Mouse (Mus musculus) MEL (cell line): ENCODE measurements around the gene Tspan32. TPM values are rescaled to one million over a fixed set of nuclear protein-coding genes. Genes with fewer than 3 reads are reported as not detected.
A peak's percentile ranks its signal among the peaks of the same experiment; 100 is the strongest.

Experiments
- DNase-seq: peaks from one replicate; pipeline ENCODE4 v3.0.0; 2011; ENCODE audit warnings: low read depth, low spot score
- H3K27ac ChIP-seq: 2 replicates; pipeline ENCODE4 v1.5.1; 2012; ENCODE audit warnings: low read depth, mild to moderate bottlenecking, control low read depth, low read length, moderate library complexity; ENCODE audit not compliant: control insufficient read depth
- H3K27me3 ChIP-seq, 2 experiments: fragments of 150-350 bp in 1 of 2; sonication (generic) in 1 of 2; 2 replicates each; pipeline ENCODE4 v1.6.1; 2012; ENCODE audit warnings: low read length in 2 of 2, mild to moderate bottlenecking in 2 of 2, improper control_type of control experiment in 1 of 2, moderate library complexity in 1 of 2; ENCODE audit not compliant: insufficient read depth in 2 of 2, control insufficient read depth in 1 of 2
- H3K36me3 ChIP-seq, 2 experiments: 2 replicates each; pipeline ENCODE4 v1.6.1; 2012 to 2014; ENCODE audit warnings: low read length in 2 of 2, improper control_type of control experiment in 1 of 2, inconsistent platforms in 1 of 2, mild to moderate bottlenecking in 1 of 2; ENCODE audit not compliant: insufficient read depth in 2 of 2, control insufficient read depth in 1 of 2
- H3K4me1 ChIP-seq, 2 experiments: fragments of 150-350 bp in 1 of 2; sonication (generic) in 1 of 2; 2 replicates each; pipeline ENCODE4 v1.6.1; 2012; ENCODE audit warnings: low read length in 2 of 2, improper control_type of control experiment in 1 of 2, mild to moderate bottlenecking in 1 of 2; ENCODE audit not compliant: insufficient read depth in 2 of 2, control insufficient read depth in 1 of 2
- H3K4me3 ChIP-seq, 2 experiments: fragments of 150-350 bp in 1 of 2; sonication (generic) in 1 of 2; 2 replicates each; pipeline ENCODE4 v1.5.1; 2012; ENCODE audit warnings: low read depth in 2 of 2, low read length in 2 of 2, mild to moderate bottlenecking in 2 of 2, moderate library complexity in 2 of 2, control low read depth in 1 of 2, improper control_type of control experiment in 1 of 2; ENCODE audit not compliant: control insufficient read depth in 1 of 2, insufficient read depth in 1 of 2
- H3K79me2 ChIP-seq: 2 replicates; pipeline ENCODE4 v1.6.1; 2012; ENCODE audit warnings: mild to moderate bottlenecking, low read length, moderate library complexity; ENCODE audit not compliant: control insufficient read depth, poor library complexity, insufficient read depth
- H3K9ac ChIP-seq: 2 replicates; pipeline ENCODE4 v1.6.1; 2012; ENCODE audit warnings: low read depth, mild to moderate bottlenecking, control low read depth, low read length, moderate library complexity; ENCODE audit not compliant: control insufficient read depth, poor library complexity, severe bottlenecking
- H3K9me3 ChIP-seq: fragments of 150-350 bp; sonication (generic); replicated peaks from 2 replicates; pipeline ENCODE4 v1.6.1; 2012; ENCODE audit warnings: mild to moderate bottlenecking, low read length, improper control_type of control experiment, moderate library complexity; ENCODE audit not compliant: insufficient read depth
- CTCF ChIP-seq, 3 experiments: IDR thresholded peaks in 2 of 3; conservative IDR thresholded peaks in 1 of 3; 2 replicates each; pipeline ENCODE4 v1.5.1; 2011 to 2012; ENCODE audit warnings: low read length in 3 of 3, low read depth in 2 of 3, mild to moderate bottlenecking in 2 of 3, improper control_type of control experiment in 1 of 3, inconsistent platforms in 1 of 3, mixed read lengths in 1 of 3, moderate library complexity in 1 of 3; ENCODE audit not compliant: control insufficient read depth in 1 of 3, insufficient read depth in 1 of 3, poor library complexity in 1 of 3, severe bottlenecking in 1 of 3
- EP300 ChIP-seq, 2 experiments: IDR thresholded peaks; 2 replicates each; pipeline ENCODE4 v1.6.1; 2011; ENCODE audit warnings: improper control_type of control experiment in 2 of 2, low read length in 2 of 2, low read depth in 1 of 2, mild to moderate bottlenecking in 1 of 2
- GATA1 ChIP-seq: IDR thresholded peaks from 2 replicates; pipeline ENCODE4 v1.6.1; 2011; ENCODE audit warnings: low read depth, low read length, improper control_type of control experiment
- MAFK ChIP-seq: IDR thresholded peaks from 2 replicates; pipeline ENCODE4 v1.6.1; 2011; ENCODE audit warnings: low read depth, mild to moderate bottlenecking, low read length, improper control_type of control experiment, borderline replicate concordance
- MAX ChIP-seq: IDR thresholded peaks from 2 replicates; pipeline ENCODE4 v1.6.1; 2011; ENCODE audit warnings: low read length, improper control_type of control experiment
- MAZ ChIP-seq: IDR thresholded peaks from 2 replicates; pipeline ENCODE4 v1.6.1; 2012; ENCODE audit warnings: low read depth, mild to moderate bottlenecking, inconsistent platforms, low read length, improper control_type of control experiment
- POLR2AphosphoS5 ChIP-seq: IDR thresholded peaks from 2 replicates; pipeline ENCODE4 v1.6.1; 2012; ENCODE audit warnings: low read depth, borderline replicate concordance, mild to moderate bottlenecking, inconsistent platforms, low read length, moderate library complexity, mixed read lengths
- RCOR1 ChIP-seq: IDR thresholded peaks from 2 replicates; pipeline ENCODE4 v1.6.1; 2012; ENCODE audit warnings: low read depth, mild to moderate bottlenecking, inconsistent platforms, low read length, improper control_type of control experiment
- SIN3A ChIP-seq: IDR thresholded peaks from 2 replicates; pipeline ENCODE4 v1.6.1; 2012; ENCODE audit warnings: low read length, improper control_type of control experiment, inconsistent platforms
- SMC3 ChIP-seq: IDR thresholded peaks from 2 replicates; pipeline ENCODE4 v1.6.1; 2011; ENCODE audit warnings: low read depth, low read length, improper control_type of control experiment
- polyA plus RNA-seq, 2 experiments: library from polyadenylated mRNA; stranded (reverse) in 1 of 2; unstranded in 1 of 2; fragments of >175 nt in 1 of 2; fragments of >200 nt in 1 of 2; gene quantifications; 2 replicates each; pipeline versions ENCODE4 v1.2.1 to v1.2.4; 2012; ENCODE audit warnings: low replicate concordance in 2 of 2, low read depth in 1 of 2; ENCODE audit not compliant: insufficient read length in 2 of 2, insufficient read depth in 1 of 2, missing spikeins in 1 of 2
- total RNA-seq: library from RNA; depleted of rRNA; stranded (reverse); fragments of 300-350 nt; gene quantifications from 2 replicates; pipeline ENCODE4 v1.2.3, GENCODE M21; 2012

Tspan32 gene
- total and polyA plus RNA-seq, 3 experiments = 53.5 to 212 (median 205) TPM

DNA sequence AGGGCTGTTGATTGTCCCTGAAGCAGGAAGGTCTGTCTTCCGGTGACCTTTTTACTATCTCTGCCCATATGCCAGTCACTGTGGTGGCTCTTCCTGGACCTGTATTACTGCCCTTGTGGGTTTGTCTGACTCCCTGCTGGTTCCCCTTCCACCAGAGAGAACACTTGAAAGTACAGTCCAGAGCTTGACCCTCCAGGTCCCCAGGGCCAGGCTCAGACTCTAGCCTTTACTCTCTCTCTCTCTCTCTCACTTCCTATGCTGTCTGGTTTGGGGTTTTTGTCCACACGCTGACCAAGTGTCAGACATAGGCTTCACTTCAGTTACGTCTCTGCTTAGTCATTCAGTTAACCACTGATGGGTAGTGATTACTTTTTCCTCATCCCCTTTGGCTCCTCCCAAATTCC lies 38.1 kb downstream of the Tspan32 start:
- H3K27me3 ChIP-seq = no peaks in the 10 kb centered on the region
- H3K4me3 ChIP-seq = no peak overlapping the region
- H3K9me3 ChIP-seq = no peaks in the 10 kb centered on the region
- no peaks in the 10 kb centered on the region for H3K79me2 ChIP-seq
- H3K4me1 ChIP-seq = peaks cover 37 to 65% of the 10 kb centered on the region in 2 experiments
- H3K9ac ChIP-seq = no peak overlapping the region; the same call in 1 of the 2 replicates
- H3K36me3 ChIP-seq = peaks cover 0 to 43% of the 10 kb centered on the region in 2 experiments; a peak in 2 of 4 replicates
- peak overlapping the region; percentile 7 for H3K27ac ChIP-seq
- no peak for DNase-seq
- TF ChIP-seq MAX (no peak), MAFK (no peak), EP300 (IDR thresholded peaks at IDR 0.05; ENCODE audit: low read depth in 1 of 2, low read length in 2 of 2) (0 out of 4 replicates have a peak, but pooled peaks of 1 of the 2 experiments have one; percentile 31), RCOR1 (peak; percentile 43; the same call in 1 of the 2 replicates), MAZ (no peak), SIN3A (peak; percentile 25; the same call in 1 of the 2 replicates)

DNA sequence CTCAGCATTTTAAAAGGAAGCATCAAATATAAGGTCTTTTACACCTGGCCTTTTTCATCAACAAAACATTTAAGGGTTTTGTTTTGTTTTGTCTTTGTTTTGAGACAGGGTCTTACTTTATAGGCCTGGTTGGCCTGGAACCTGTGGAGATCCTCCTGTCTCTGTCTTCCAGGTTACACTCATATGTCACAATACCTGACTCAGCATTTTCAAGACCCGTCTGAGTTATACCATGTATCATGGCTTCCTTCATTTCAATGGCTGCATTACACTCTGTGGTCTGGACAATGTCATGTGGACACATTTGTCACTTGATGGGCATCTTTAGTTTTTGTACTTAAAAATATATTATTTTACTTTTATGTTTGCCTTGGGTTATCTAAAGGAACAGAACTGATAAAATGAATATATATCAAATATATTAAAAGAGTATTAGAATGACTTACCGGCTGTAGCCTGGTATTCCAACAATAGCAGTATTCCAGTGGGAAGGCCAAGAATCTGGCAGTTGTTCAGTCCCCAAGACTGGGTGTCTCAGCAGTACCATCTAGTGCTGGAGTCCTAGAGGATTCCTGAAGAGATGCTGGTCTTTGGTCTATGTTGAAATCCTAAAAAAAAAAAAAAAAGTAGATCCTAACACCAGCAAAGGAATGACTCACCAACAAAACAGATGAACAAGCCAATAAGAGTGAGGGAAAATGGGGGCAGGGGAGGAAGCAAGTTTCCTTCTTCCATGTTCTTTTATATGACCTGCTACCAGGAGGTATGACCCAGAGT lies 39.4 kb downstream of the Tspan32 start:
- H3K36me3 ChIP-seq = peaks cover 0 to 32% of the 10 kb centered on the region in 2 experiments; a peak in 2 of 4 replicates
- no peaks in the 10 kb centered on the region for H3K27me3 ChIP-seq
- no peak overlapping the region for H3K27ac ChIP-seq
- no peaks in the 10 kb centered on the region for H3K9me3 ChIP-seq
- no peaks in the 10 kb centered on the region for H3K79me2 ChIP-seq
- DNase-seq = no peak
- peaks cover 25 to 53% of the 10 kb centered on the region in 2 experiments for H3K4me1 ChIP-seq
- TF ChIP-seq MAFK (peak; percentile 91), POLR2AphosphoS5 (no peak)
- TF ChIP-seq, all 39 proteins: peak for 1
- Histone ChIP-seq H3K9ac (no peak overlapping the region), H3K4me3 (no peak overlapping the region)

DNA sequence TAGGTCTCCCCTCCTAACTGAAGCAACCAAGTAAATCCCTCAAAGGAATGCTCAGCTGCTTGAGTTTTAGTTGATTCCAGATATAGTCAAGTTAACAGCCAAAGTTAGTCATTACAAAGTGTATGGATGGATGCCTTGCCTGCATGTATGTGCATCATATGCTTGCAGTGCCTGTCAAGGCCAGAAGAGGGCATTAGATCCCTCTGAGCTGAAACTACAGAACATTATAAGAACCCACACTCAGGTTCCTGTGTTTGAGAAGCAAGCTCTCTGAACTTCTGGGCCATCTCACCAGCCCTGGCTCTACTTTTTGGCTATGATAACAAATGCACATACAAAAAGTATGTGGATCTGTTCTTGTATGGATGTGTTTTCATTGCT lies 40.0 kb downstream of the Tspan32 start:
- H3K4me1 ChIP-seq = peaks cover 20 to 48% of the 10 kb centered on the region in 2 experiments
- no peaks in the 10 kb centered on the region for H3K79me2 ChIP-seq
- no peak overlapping the region for H3K4me3 ChIP-seq
- no peak overlapping the region for H3K27ac ChIP-seq
- H3K9me3 ChIP-seq = no peaks in the 10 kb centered on the region
- peaks cover 0 to 26% of the 10 kb centered on the region in 2 experiments; a peak in 2 of 4 replicates for H3K36me3 ChIP-seq
- H3K9ac ChIP-seq = no peak overlapping the region
- TF ChIP-seq SMC3 (0 out of 2 replicates have a peak, but pooled peaks have one; percentile 7), GATA1 (no peak), CTCF (IDR thresholded peaks at IDR 0.05 in 2 of 3, conservative IDR thresholded peaks at IDR 0.05 in 1 of 3; ENCODE audit: control insufficient read depth in 1 of 3, insufficient read depth in 1 of 3, low read depth in 2 of 3, low read length in 3 of 3, poor library complexity in 1 of 3, severe bottlenecking in 1 of 3) (peak; percentile 24 to 49 (median 35))
- H3K27me3 ChIP-seq = no peaks in the 10 kb centered on the region
- no peak for DNase-seq
